Mouse (Mus musculus): ENCODE measurements at regions not wholly inside any gene's neighbourhood (a gene's known extent, or its start where the extent isn't known, plus 50 kb on each side); places are given as distances from the start of the nearest gene placed in this dataset.
A peak's percentile ranks its signal among the peaks of the same experiment; 100 is the strongest.

GRCm38 (mm10) chr4:12770131-12770780 lies 598.4 kb upstream of the Fam92a start:
- ATAC-seq (replicated peaks; ENCODE audit: poor library complexity, severe bottlenecking): no peak

- ATAC-seq (replicated peaks; ENCODE audit: poor library complexity, severe bottlenecking): peak; percentile 100
Observed at GRCm38 (mm10) chr4:12769092-12769491, 597.3 kb upstream of the Fam92a start.

- no peak for ATAC-seq (replicated peaks; ENCODE audit: poor library complexity, severe bottlenecking)
Observed at GRCm38 (mm10) chr4:12766763-12767162, 594.9 kb upstream of the Fam92a start.

GRCm38 (mm10) chr4:12750817-12751216 lies 579.0 kb upstream of the Fam92a start:
- no peak for ATAC-seq (replicated peaks; ENCODE audit: poor library complexity, severe bottlenecking)

- no peak for ATAC-seq (replicated peaks; ENCODE audit: poor library complexity, severe bottlenecking)
Observed at GRCm38 (mm10) chr4:12749874-12750273, 578.1 kb upstream of the Fam92a start.

- no peak for ATAC-seq (replicated peaks; ENCODE audit: poor library complexity, severe bottlenecking)
Observed at GRCm38 (mm10) chr4:12743714-12744327, 572.0 kb upstream of the Fam92a start.

- ATAC-seq (replicated peaks; ENCODE audit: poor library complexity, severe bottlenecking): no peak
Observed at GRCm38 (mm10) chr4:12736411-12736810, 564.6 kb upstream of the Fam92a start.

- no peak for ATAC-seq (replicated peaks; ENCODE audit: poor library complexity, severe bottlenecking)
Observed at GRCm38 (mm10) chr4:12700189-12700588, 528.4 kb upstream of the Fam92a start.

GRCm38 (mm10) chr4:12677814-12678213 lies 506.0 kb upstream of the Fam92a start:
- no peak for ATAC-seq (replicated peaks; ENCODE audit: poor library complexity, severe bottlenecking)

GRCm38 (mm10) chr4:12671399-12671798 lies 499.6 kb upstream of the Fam92a start:
- no peak for ATAC-seq (replicated peaks; ENCODE audit: poor library complexity, severe bottlenecking)

- ATAC-seq (replicated peaks; ENCODE audit: poor library complexity, severe bottlenecking): no peak
Observed at GRCm38 (mm10) chr4:12663176-12663575, 491.4 kb upstream of the Fam92a start.

GRCm38 (mm10) chr4:12662683-12663082 lies 490.9 kb upstream of the Fam92a start:
- no peak for ATAC-seq (replicated peaks; ENCODE audit: poor library complexity, severe bottlenecking)

GRCm38 (mm10) chr4:12659084-12659483 lies 487.3 kb upstream of the Fam92a start:
- no peak for ATAC-seq (replicated peaks; ENCODE audit: poor library complexity, severe bottlenecking)

- ATAC-seq (replicated peaks; ENCODE audit: poor library complexity, severe bottlenecking): no peak
Observed at GRCm38 (mm10) chr4:12658594-12658993, 486.8 kb upstream of the Fam92a start.

GRCm38 (mm10) chr4:12657820-12658219 lies 486.0 kb upstream of the Fam92a start:
- ATAC-seq (replicated peaks; ENCODE audit: poor library complexity, severe bottlenecking): no peak

GRCm38 (mm10) chr4:12656924-12657603 lies 485.2 kb upstream of the Fam92a start:
- no peak for ATAC-seq (replicated peaks; ENCODE audit: poor library complexity, severe bottlenecking)

- no peak for ATAC-seq (replicated peaks; ENCODE audit: poor library complexity, severe bottlenecking)
Observed at GRCm38 (mm10) chr4:12655457-12656228, 483.8 kb upstream of the Fam92a start.

GRCm38 (mm10) chr4:12654568-12655456 lies 483.0 kb upstream of the Fam92a start:
- ATAC-seq (replicated peaks; ENCODE audit: poor library complexity, severe bottlenecking): no peak; the same call in 1 of the 2 replicates

GRCm38 (mm10) chr4:12647732-12648131 lies 475.9 kb upstream of the Fam92a start:
- ATAC-seq (replicated peaks; ENCODE audit: poor library complexity, severe bottlenecking): no peak

- ATAC-seq (replicated peaks; ENCODE audit: poor library complexity, severe bottlenecking): no peak
Observed at GRCm38 (mm10) chr4:12642525-12642928, 470.7 kb upstream of the Fam92a start.

Measured in granulocyte monocyte progenitor cell, adult 5-6 weeks (primary cell).